ENCODE assay signal across 1 mouse cellular context in the genomic region with DNA sequence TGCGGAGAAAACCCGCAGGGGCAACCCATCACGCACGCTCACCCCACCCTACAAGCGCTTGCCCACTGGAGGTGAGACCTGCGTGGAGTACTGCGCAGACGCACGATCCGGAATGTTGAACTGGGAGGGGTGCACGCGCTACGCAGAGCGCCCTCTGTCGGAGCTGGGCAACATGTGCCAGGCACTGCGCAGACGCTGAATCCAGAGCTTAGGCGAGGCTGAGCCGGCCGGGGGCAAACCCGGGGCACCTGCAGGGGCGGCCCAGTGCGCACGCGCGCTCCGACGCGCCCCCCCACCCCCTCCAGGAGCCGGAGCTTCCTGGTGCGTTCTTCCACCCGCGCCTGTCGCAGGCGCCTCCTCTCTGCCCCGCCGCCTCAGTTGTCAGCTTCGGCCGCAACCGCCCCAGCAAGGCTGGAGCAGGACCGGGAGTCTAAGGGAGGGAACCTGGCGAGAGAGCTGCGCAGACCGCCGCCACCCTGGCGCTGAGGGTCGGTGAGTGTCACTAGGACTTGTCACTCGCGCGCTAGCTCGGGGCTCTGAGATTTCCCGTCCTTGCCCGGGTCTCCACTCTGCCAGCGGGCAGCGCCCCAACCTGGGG.
TF ChIP-seq lines count a peak whose summit lies in the region.

A gene (plus strand): TSS at position 191 of the 598 bp plus-strand sequence.

TF ChIP-seq in CH12.LX, 34 proteins besides CTCF, POLR2A, EP300 and RAD21 (continued from another document):
- peak; percentile 46 for TF ChIP-seq HCFC1 (IDR thresholded peaks at IDR 0.05; ENCODE audit: low read depth, low read length)
- TF ChIP-seq CHD2 (IDR thresholded peaks at IDR 0.05; ENCODE audit: low read length) = no peak
- no peak for TF ChIP-seq E2F4 (IDR thresholded peaks at IDR 0.05; ENCODE audit: insufficient replicate concordance, low read depth, low read length)
- no peak for TF ChIP-seq TBP (conservative IDR thresholded peaks at IDR 0.05; ENCODE audit: low read depth, low read length)
- TF ChIP-seq JUN (IDR thresholded peaks at IDR 0.05; ENCODE audit: insufficient read depth, low read depth, low read length) = no peak
- TF ChIP-seq ELF1 (IDR thresholded peaks at IDR 0.05; ENCODE audit: low read depth, low read length) = peak; percentile 86
- peak; percentile 97 for TF ChIP-seq MYC (IDR thresholded peaks at IDR 0.05; ENCODE audit: low read depth, low read length)
- no peak for TF ChIP-seq RCOR1 (conservative IDR thresholded peaks at IDR 0.05; ENCODE audit: low read depth, low read length)
